Mouse (Mus musculus) myocyte (in vitro differentiated cells): Measurements from ENCODE around the gene Zfp985.

Experiments
- CEBPB ChIP-seq: IDR thresholded peaks from 2 replicates; pipeline ENCODE4 v1.6.1; 2011; ENCODE audit warnings: mild to moderate bottlenecking, moderate library complexity; ENCODE audit not compliant: poor library complexity, insufficient read depth, severe bottlenecking
- E2F4 ChIP-seq: IDR thresholded peaks from one replicate; pipeline ENCODE4 v1.6.1; 2011; ENCODE audit warnings: mild to moderate bottlenecking, control low read depth, moderate library complexity; ENCODE audit not compliant: insufficient read depth
- MAX ChIP-seq: IDR thresholded peaks from one replicate; pipeline ENCODE4 v1.6.1; 2011; ENCODE audit warnings: low read depth, mild to moderate bottlenecking, control low read depth
- MYOD1 ChIP-seq, 3 experiments: IDR thresholded peaks; one replicate each; pipeline ENCODE4 v1.6.1; 2011; ENCODE audit warnings: control low read depth in 2 of 3, low read depth in 2 of 3, mild to moderate bottlenecking in 2 of 3, moderate library complexity in 1 of 3; ENCODE audit not compliant: insufficient read length in 2 of 3, control insufficient read depth in 1 of 3
- MYOG ChIP-seq, 3 experiments: IDR thresholded peaks; one replicate each; pipeline ENCODE4 v1.6.1; 2011; ENCODE audit warnings: control low read depth in 2 of 3, low read depth in 2 of 3, mild to moderate bottlenecking in 2 of 3; ENCODE audit not compliant: insufficient read length in 2 of 3, control insufficient read depth in 1 of 3, insufficient read depth in 1 of 3
- POLR2A ChIP-seq: IDR thresholded peaks from one replicate; pipeline ENCODE4 v1.6.1; 2011; ENCODE audit warnings: low read depth, mild to moderate bottlenecking, control low read depth, moderate library complexity; ENCODE audit not compliant: insufficient read length
- POLR2AphosphoS2 ChIP-seq: IDR thresholded peaks from one replicate; pipeline ENCODE4 v1.6.1; 2011; ENCODE audit warnings: low read depth, control low read depth; ENCODE audit not compliant: insufficient read length
- REST ChIP-seq: IDR thresholded peaks from one replicate; pipeline ENCODE4 v1.6.1; 2011; ENCODE audit warnings: mild to moderate bottlenecking, control low read depth, moderate library complexity; ENCODE audit not compliant: insufficient read depth, insufficient read length
- TCF12 ChIP-seq: IDR thresholded peaks from one replicate; pipeline ENCODE4 v1.6.1; 2011; ENCODE audit warnings: mild to moderate bottlenecking, control low read depth; ENCODE audit not compliant: poor library complexity, insufficient read depth, severe bottlenecking
- TCF3 ChIP-seq: IDR thresholded peaks from one replicate; pipeline ENCODE4 v1.6.1; 2011; ENCODE audit warnings: low read depth, control low read depth; ENCODE audit not compliant: insufficient read length
- USF1 ChIP-seq: IDR thresholded peaks from one replicate; pipeline ENCODE4 v1.6.1; 2011; ENCODE audit warnings: low read depth, mild to moderate bottlenecking, control low read depth, moderate library complexity

DNA sequence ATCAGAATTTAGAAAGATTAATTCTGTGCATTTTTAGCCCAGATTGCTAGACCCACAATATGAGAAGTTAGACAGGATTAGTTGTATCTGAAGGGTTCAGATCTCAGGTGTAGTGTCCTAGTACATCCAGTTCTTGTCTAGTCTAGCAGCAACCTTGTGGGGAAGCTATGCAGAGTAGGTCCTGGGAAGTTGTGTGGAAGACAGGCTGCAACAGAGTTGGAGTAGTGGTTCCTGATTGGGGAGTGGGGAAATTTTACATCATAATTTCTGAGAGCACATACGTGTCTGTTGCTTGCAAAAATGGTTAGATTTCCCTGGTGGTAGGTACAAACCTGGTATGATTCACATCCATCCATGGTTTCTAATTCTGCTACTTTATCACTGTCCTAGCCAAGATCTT is 28.0 kb upstream of the Zfp985 start:
- TF ChIP-seq POLR2A = no peak
- no peak for TF ChIP-seq POLR2AphosphoS2
- TF ChIP-seq USF1 = no peak
- TF ChIP-seq E2F4 = no peak
- no peak for TF ChIP-seq MAX
- TF ChIP-seq MYOG (IDR thresholded peaks at IDR 0.05; ENCODE audit: control insufficient read depth in 1 of 3, insufficient read depth in 1 of 3, insufficient read length in 2 of 3, low read depth in 2 of 3) = no peak
- no peak for TF ChIP-seq MYOD1 (IDR thresholded peaks at IDR 0.05; ENCODE audit: control insufficient read depth in 1 of 3, insufficient read length in 2 of 3, low read depth in 2 of 3)
- no peak for TF ChIP-seq TCF3
- TF ChIP-seq CEBPB = no peak
- TF ChIP-seq TCF12 = no peak
- no peak for TF ChIP-seq REST
